Mouse (Mus musculus) activated CD4-positive, CD25-positive, alpha-beta regulatory T cell, adult 4 months (primary cell): ENCODE data around the gene Zfp683. TPM values are rescaled to one million over a fixed set of nuclear protein-coding genes. Genes with fewer than 3 reads are reported as not detected.

Experiments used
- ATAC-seq: one replicate; pipeline ENCODE4 v1.8.0; 2017
- polyA plus RNA-seq, 2 experiments: library from polyadenylated mRNA; unstranded; fragments of 100-300 nt; shearing (Covaris generic); gene quantifications; one replicate each; pipeline ENCODE4 v1.2.1; 2017

Zfp683 gene
- polyA plus RNA-seq, 2 experiments from 2014 or later: 0.33 to 0.37 TPM

- ATAC-seq: no peak
Measured at GRCm38 (mm10) chr4:134092382-134093288, 39.0 kb downstream of the Zfp683 start.

- ATAC-seq: no peak
Measured at GRCm38 (mm10) chr4:134094004-134094564, 40.4 kb downstream of the Zfp683 start.

DNA sequence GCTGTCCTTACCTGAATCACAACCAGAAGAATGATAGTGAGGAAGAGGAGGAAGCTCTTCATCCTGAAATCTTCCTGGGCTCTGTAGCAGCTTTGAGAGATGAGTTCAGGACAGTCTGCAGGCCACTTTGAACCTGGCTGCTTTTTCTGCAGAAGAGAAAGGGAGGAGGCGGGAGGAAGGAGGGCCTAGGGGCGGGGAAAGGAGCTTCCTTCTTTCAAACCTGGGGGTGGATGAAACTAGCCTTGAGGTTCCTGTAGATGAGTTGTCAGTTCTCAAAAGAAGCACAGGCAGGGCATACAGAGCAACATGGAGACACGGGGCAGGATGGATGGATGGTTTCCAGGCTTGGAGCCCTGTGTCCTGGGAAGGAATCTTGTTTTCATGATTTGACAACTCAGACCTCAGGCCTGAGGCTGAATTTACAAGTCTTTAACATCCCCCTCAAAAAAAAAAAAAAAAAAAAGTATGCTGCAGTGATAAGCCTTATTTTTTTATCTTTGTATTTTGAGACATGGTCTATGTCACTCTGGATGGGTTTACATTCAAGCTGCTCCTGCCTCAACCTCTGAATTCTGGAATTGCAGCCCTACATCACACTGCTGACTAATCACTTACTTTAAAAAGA lies 41.4 kb downstream of the Zfp683 start, which contains the start of gene Cd52:
Gene Cd52, minus strand, starts transcription at position 160 of the 625 bp plus-strand sequence.
- ATAC-seq: peak; percentile 47

DNA sequence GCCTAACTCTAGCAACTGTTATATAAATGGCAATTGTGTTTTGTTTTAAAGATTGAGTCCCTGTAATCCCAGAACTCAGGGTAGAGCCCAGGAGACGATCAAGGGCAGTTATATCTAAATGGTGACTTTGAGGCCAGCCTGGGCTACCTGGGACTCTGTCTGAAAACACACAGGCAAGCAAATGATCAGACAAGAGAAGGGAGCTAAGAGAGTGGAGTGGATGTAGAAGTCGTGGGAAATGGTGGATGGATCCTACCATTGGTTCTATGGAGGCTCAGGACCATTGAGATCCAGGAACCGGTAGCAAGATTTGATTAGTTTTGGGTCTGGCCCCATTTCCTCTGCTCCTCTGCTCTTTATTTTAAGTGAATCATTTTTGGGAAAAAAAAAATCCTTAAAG lies 42.5 kb downstream of the Zfp683 start:
- ATAC-seq: no peak

GRCm38 (mm10) chr4:134097015-134097608 lies 43.5 kb downstream of the Zfp683 start:
- peak; percentile 62 for ATAC-seq

DNA sequence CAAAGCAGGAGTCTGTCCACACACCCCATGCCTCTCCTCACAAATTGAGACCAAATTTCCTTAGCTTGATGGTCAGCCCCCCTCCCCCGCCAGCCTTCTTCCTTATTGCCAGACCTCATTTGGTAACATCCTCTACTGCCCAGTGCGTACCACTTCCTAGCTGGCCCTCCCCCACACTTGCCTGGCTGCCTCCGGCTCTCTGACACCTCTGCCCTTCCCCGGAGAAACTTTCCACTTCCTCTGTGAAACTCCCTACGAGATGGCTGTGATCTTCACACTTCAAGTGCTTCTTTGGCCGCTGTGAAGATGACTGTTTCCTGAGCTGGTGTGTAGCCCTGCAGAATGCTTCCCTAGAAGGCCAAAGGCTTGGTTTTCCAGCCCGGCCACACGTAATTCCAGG lies 45.0 kb downstream of the Zfp683 start:
- ATAC-seq: peak; percentile 64

DNA sequence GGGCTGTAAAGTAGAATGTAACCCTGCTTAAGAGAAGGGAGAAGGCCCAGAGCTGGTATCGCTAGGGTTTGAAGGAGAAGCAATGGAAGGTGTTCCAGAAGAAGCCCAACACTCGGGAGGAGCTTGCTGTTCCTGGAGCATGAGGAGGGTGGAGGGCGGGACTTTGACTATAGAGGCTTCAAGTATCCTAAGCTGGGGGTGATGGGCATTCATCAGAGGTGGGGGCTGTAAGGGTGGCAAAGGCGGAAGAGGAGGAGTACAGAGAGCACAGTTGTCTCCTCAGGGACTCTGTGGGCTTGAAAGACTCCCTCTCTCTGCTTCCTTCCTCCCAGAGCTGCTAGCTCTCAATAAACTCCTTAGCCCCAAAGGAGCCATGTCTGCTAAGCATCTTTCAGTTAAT lies 46.6 kb downstream of the Zfp683 start:
- no peak for ATAC-seq

GRCm38 (mm10) chr4:134101979-134102741 lies 48.5 kb downstream of the Zfp683 start, which contains the start of gene Ubxn11:
TSS of gene Ubxn11 (plus strand) at chr4:134102570.
- ATAC-seq: peak; percentile 74

DNA sequence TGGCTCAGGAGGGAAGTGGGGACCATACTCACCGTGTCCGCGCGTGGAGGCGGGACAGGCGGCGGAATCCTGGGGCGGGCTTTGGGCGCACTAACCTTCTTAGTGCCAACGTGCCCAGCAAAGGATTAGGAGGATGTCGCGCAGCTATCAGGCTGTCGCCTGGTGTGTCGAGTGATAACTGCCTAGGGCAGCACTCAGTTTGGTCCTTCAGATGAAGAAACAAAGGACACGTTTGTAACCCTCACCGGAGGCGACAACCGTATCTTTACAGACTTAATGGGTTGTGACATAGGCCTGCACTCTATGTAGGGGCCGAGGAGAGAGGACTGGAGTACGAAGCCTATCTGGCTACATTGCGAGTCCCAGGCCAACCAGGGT lies 49.1 kb downstream of the Zfp683 start:
- ATAC-seq: no peak

- peak; percentile 60 for ATAC-seq
Measured at GRCm38 (mm10) chr4:134106105-134106504, 52.5 kb downstream of the Zfp683 start.

GRCm38 (mm10) chr4:134107730-134108129 lies 54.1 kb downstream of the Zfp683 start:
- ATAC-seq: no peak

DNA sequence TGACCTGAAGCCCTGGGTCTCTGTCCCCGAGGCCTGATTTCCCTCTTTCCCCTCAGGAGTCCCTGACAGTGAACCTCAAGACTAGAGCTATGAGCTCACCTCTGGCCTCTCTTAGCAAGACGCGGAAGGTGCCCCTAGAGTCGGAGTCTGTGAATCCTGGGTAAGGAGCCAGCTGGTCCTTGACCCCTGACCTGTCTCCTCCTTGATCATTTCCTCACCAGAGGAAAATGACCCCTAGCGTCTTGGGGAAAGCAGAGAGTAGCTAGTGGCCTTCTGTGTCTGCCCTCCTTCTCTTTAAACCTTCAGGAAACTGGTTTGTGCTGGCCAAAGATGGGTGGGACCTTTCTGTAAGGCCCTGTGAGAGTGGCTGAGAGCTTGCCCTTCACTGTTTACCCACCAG lies 54.6 kb downstream of the Zfp683 start:
- no peak for ATAC-seq

Other genes starting within 250 kb of the Zfp683 start
- gene Rps6ka1, start 166.0 kb upstream of the Zfp683 start, polyA plus RNA-seq: 100 to 1,000 TPM in 1 of 2 experiments, 10 to 100 TPM in 1; 96.5 to 113 TPM
- 100 to 1,000 TPM; 478 to 642 TPM for gene Hmgn2, start 85.2 kb upstream of the Zfp683 start, polyA plus RNA-seq
- 10 to 100 TPM; 16.7 to 20.0 TPM for gene Dhdds, start 52.9 kb upstream of the Zfp683 start, polyA plus RNA-seq
- gene Lin28a, start 35.0 kb upstream of the Zfp683 start, polyA plus RNA-seq: not detected
- 10 to 100 TPM; 15.7 to 20.2 TPM for gene Crybg2, start 7.0 kb downstream of the Zfp683 start, polyA plus RNA-seq
- gene Cd52, start 41.2 kb downstream of the Zfp683 start, polyA plus RNA-seq: 1,000 to 10,000 TPM; 3,607 to 4,442 TPM
- gene Ubxn11, start 48.7 kb downstream of the Zfp683 start, polyA plus RNA-seq: 10 to 100 TPM; 33.7 to 34.2 TPM
- 1,000 to 10,000 TPM; 1,097 to 1,279 TPM for gene Sh3bgrl3, start 75.0 kb downstream of the Zfp683 start, polyA plus RNA-seq
- 100 to 1,000 TPM in 1 of 2 experiments, 10 to 100 TPM in 1; 63.2 to 139 TPM for gene Cep85, start 133.3 kb downstream of the Zfp683 start, polyA plus RNA-seq
- under 1 TPM in 1 of 2 experiments, not detected in 1; 0.15 TPM for gene Gm7534, start 149.2 kb downstream of the Zfp683 start, polyA plus RNA-seq
- not detected for gene Catsper4, start 173.5 kb downstream of the Zfp683 start, polyA plus RNA-seq
- not detected for gene Cnksr1, start 184.6 kb downstream of the Zfp683 start, polyA plus RNA-seq
- gene E130218I03Rik, start 189.8 kb downstream of the Zfp683 start, polyA plus RNA-seq: 1 to 10 TPM in 1 of 2 experiments, under 1 TPM in 1; 0.37 to 6.4 TPM
- gene Zfp593, start 191.8 kb downstream of the Zfp683 start, polyA plus RNA-seq: 1 to 10 TPM; 5.1 to 6.4 TPM
- not detected for gene Gm30191, start 193.1 kb downstream of the Zfp683 start, polyA plus RNA-seq
- not detected for gene Grrp1, start 200.3 kb downstream of the Zfp683 start, polyA plus RNA-seq
- 10 to 100 TPM; 17.2 to 19.1 TPM for gene Pdik1l, start 234.1 kb downstream of the Zfp683 start, polyA plus RNA-seq